Mouse (Mus musculus) liver, postnatal 0 days (tissue): ENCODE results near the gene Abcc1. TPM values are rescaled to one million over a fixed set of nuclear protein-coding genes. Genes with fewer than 3 reads are reported as not detected.

Experiments used
- ATAC-seq: fragments of 200-750 bp; cut with Nextera tagmentation; 2 replicates; pipeline ENCODE4 v1.8.0; 2017; ENCODE audit warnings: mild to moderate bottlenecking, moderate library complexity
- DNase-seq: peaks from one replicate; pipeline ENCODE4 v3.0.0-alpha.2; 2016
- H3K27ac ChIP-seq: fragments of 300-500 bp; sonication (generic); 2 replicates; pipeline ENCODE4 v1.5.1; 2014; ENCODE audit warnings: antibody characterized with exemption, moderate library complexity, mild to moderate bottlenecking, low read depth
- H3K27me3 ChIP-seq: fragments of 300-500 bp; sonication (generic); 2 replicates; pipeline ENCODE4 v1.6.1; 2014; ENCODE audit warnings: low read length, control low read depth, mixed read lengths; ENCODE audit not compliant: insufficient read depth
- H3K36me3 ChIP-seq: fragments of 300-500 bp; sonication (generic); replicated peaks from 2 replicates; pipeline ENCODE4 v1.6.1; 2014; ENCODE audit warnings: mild to moderate bottlenecking, control low read depth, low read length, moderate library complexity, mixed read lengths; ENCODE audit not compliant: insufficient read depth
- H3K4me1 ChIP-seq: fragments of 300-500 bp; sonication (generic); 2 replicates; pipeline ENCODE4 v1.6.1; 2014; ENCODE audit warnings: antibody characterized with exemption, mild to moderate bottlenecking, control low read depth; ENCODE audit not compliant: insufficient read depth
- H3K4me2 ChIP-seq: fragments of 300-500 bp; sonication (generic); 2 replicates; pipeline ENCODE4 v1.6.1; 2014; ENCODE audit warnings: low read depth, mild to moderate bottlenecking, low read length, moderate library complexity, mixed read lengths
- H3K4me3 ChIP-seq: fragments of 300-500 bp; sonication (generic); 2 replicates; pipeline ENCODE4 v1.5.1; 2014; ENCODE audit warnings: low read depth, low read length
- H3K9ac ChIP-seq: fragments of 300-500 bp; sonication (generic); replicated peaks from 2 replicates; pipeline ENCODE4 v1.6.1; 2014; ENCODE audit warnings: mild to moderate bottlenecking, moderate library complexity
- H3K9me3 ChIP-seq: fragments of 300-500 bp; sonication (generic); 2 replicates; pipeline ENCODE4 v1.6.1; 2016; ENCODE audit warnings: mild to moderate bottlenecking, control low read depth, low read length, mixed read lengths
- CTCF ChIP-seq: sonication (generic); IDR thresholded peaks from 2 replicates; pipeline ENCODE4 v1.5.1; 2016; ENCODE audit warnings: antibody characterized with exemption, low read depth
- EP300 ChIP-seq: IDR thresholded peaks from 2 replicates; pipeline ENCODE4 v1.6.1; 2016; ENCODE audit warnings: antibody characterized with exemption, low read depth, mild to moderate bottlenecking
- WGBS: fragments of 180-500 bp; shearing (Covaris S2); extraction: QIAGEN DNeasy Blood & Tissue Kit; methylation state at CpG from one replicate; pipeline ENCODE4 v1.1.7; 2014; ENCODE audit not compliant: insufficient replicate concordance; 5-methylcytosine and 5-hydroxymethylcytosine counted together
- polyA plus RNA-seq: library from polyadenylated mRNA; unstranded; fragments of >200 nt; fragmentation: Nextera tagmentation; extraction: Ambion mirVana; gene quantifications from 2 replicates; pipeline ENCODE4 v1.2.1, GENCODE M21; 2015

Gene Abcc1
- polyA plus RNA-seq, 1 experiment from 2014 or later = 1.7 TPM

- peaks cover 3% of the 10 kb centered on the region; the same call in 1 of the 2 replicates for H3K36me3 ChIP-seq
- H3K4me3 ChIP-seq = no peak overlapping the region
- ATAC-seq = no peak
Observed at GRCm38 (mm10) chr16:14475001-14475400, 113.6 kb downstream of the Abcc1 start.

GRCm38 (mm10) chr16:14476056-14476455, 114.7 kb downstream of the Abcc1 start:
- no peaks in the 10 kb centered on the region for H3K27me3 ChIP-seq
- H3K4me1 ChIP-seq = peaks cover 2% of the 10 kb centered on the region; the same call in 1 of the 2 replicates
- WGBS = 74% methylated on average over 8 of the region's 8 CpGs
- DNase-seq = no peak
- no peak overlapping the region for H3K9ac ChIP-seq
- no peak overlapping the region for H3K27ac ChIP-seq
- TF ChIP-seq EP300 (no peak), CTCF (no peak)
- no peak overlapping the region for H3K4me3 ChIP-seq
- no peak for ATAC-seq
- no peaks in the 10 kb centered on the region for H3K9me3 ChIP-seq
- H3K36me3 ChIP-seq = peaks cover 3% of the 10 kb centered on the region; the same call in 1 of the 2 replicates
- H3K4me2 ChIP-seq = no peak overlapping the region

More at GRCm38 (mm10) chr16:14475001-14475400, 113.6 kb downstream of the Abcc1 start:
- 73% methylated on average over 2 of the region's 2 CpGs for WGBS
- DNase-seq = no peak
- no peak for TF ChIP-seq CTCF
- no peak for TF ChIP-seq EP300
- no peak overlapping the region for H3K9ac ChIP-seq
- no peaks in the 10 kb centered on the region for H3K9me3 ChIP-seq
- H3K27me3 ChIP-seq = no peaks in the 10 kb centered on the region
- H3K4me1 ChIP-seq = peaks cover 2% of the 10 kb centered on the region; the same call in 1 of the 2 replicates
- no peak overlapping the region for H3K4me2 ChIP-seq
- no peak overlapping the region for H3K27ac ChIP-seq

- ATAC-seq (no peak), DNase-seq (no peak)
- no peak overlapping the region for H3K4me2 ChIP-seq
- H3K27me3 ChIP-seq = no peaks in the 10 kb centered on the region
- no peak overlapping the region for H3K9ac ChIP-seq
- no peaks in the 10 kb centered on the region for H3K9me3 ChIP-seq
- peaks cover 2% of the 10 kb centered on the region; the same call in 1 of the 2 replicates for H3K4me1 ChIP-seq
- H3K36me3 ChIP-seq = peaks cover 3% of the 10 kb centered on the region; the same call in 1 of the 2 replicates
- no peak overlapping the region for H3K27ac ChIP-seq
- H3K4me3 ChIP-seq = no peak overlapping the region
- TF ChIP-seq CTCF (no peak), EP300 (no peak)
- 65% methylated on average over 9 of the region's 9 CpGs for WGBS
Observed at GRCm38 (mm10) chr16:14476701-14477400, 115.5 kb downstream of the Abcc1 start.

GRCm38 (mm10) chr16:14477510-14478300, 116.3 kb downstream of the Abcc1 start:
- H3K4me2 ChIP-seq = no peak overlapping the region
- H3K27me3 ChIP-seq = no peaks in the 10 kb centered on the region
- H3K9me3 ChIP-seq = no peaks in the 10 kb centered on the region
- DNase-seq = no peak
- H3K4me3 ChIP-seq = no peak overlapping the region
- H3K27ac ChIP-seq = no peak overlapping the region
- H3K36me3 ChIP-seq = no peaks in the 10 kb centered on the region
- peaks cover 2% of the 10 kb centered on the region; the same call in 1 of the 2 replicates for H3K4me1 ChIP-seq
- 0 out of 2 replicates have a peak, but pooled peaks have one; percentile 25 for ATAC-seq
- H3K9ac ChIP-seq = no peak overlapping the region
- 45% methylated on average over 10 of the region's 10 CpGs for WGBS
- TF ChIP-seq EP300 (no peak), CTCF (no peak)

- no peak for TF ChIP-seq CTCF
- TF ChIP-seq EP300 = no peak
- 77% methylated on average over 2 of the region's 2 CpGs for WGBS
- no peak for ATAC-seq
Observed at GRCm38 (mm10) chr16:14479641-14480040, 118.3 kb downstream of the Abcc1 start.

GRCm38 (mm10) chr16:14483221-14483620, 121.9 kb downstream of the Abcc1 start:
- H3K9ac ChIP-seq = no peak overlapping the region
- no peak overlapping the region for H3K4me2 ChIP-seq
- H3K9me3 ChIP-seq = no peaks in the 10 kb centered on the region
- no peak for ATAC-seq
- TF ChIP-seq CTCF = no peak
- no peak for TF ChIP-seq EP300
- H3K4me3 ChIP-seq = no peak overlapping the region
- H3K36me3 ChIP-seq = no peaks in the 10 kb centered on the region
- no peak overlapping the region for H3K27ac ChIP-seq
- no peaks in the 10 kb centered on the region for H3K4me1 ChIP-seq
- DNase-seq = no peak
- WGBS = 62% methylated on average over 1 of the region's 1 CpGs
- no peaks in the 10 kb centered on the region for H3K27me3 ChIP-seq

More at GRCm38 (mm10) chr16:14479641-14480040, 118.3 kb downstream of the Abcc1 start:
- H3K9ac ChIP-seq = no peak overlapping the region
- H3K9me3 ChIP-seq = no peaks in the 10 kb centered on the region
- H3K36me3 ChIP-seq = no peaks in the 10 kb centered on the region
- H3K27ac ChIP-seq = no peak overlapping the region
- H3K4me3 ChIP-seq = no peak overlapping the region
- no peaks in the 10 kb centered on the region for H3K27me3 ChIP-seq
- no peak for DNase-seq
- no peak overlapping the region for H3K4me2 ChIP-seq
- H3K4me1 ChIP-seq = peaks cover 2% of the 10 kb centered on the region; the same call in 1 of the 2 replicates
